Mouse (Mus musculus) lung, adult 2 months (tissue): ENCODE results near the gene Mr1.

ENCODE experiments used
- CTCF ChIP-seq: fragments of 200-500 bp; IDR thresholded peaks from 2 replicates; pipeline ENCODE4 v1.5.1; 2011; ENCODE audit warnings: mild to moderate bottlenecking, low read length, control low read depth; ENCODE audit not compliant: insufficient read depth
- POLR2A ChIP-seq: fragments of 200-500 bp; IDR thresholded peaks from 2 replicates; pipeline ENCODE4 v1.6.1; 2011; ENCODE audit warnings: low read depth, mild to moderate bottlenecking, control low read depth, low read length, borderline replicate concordance; ENCODE audit errors: extremely low read depth

- TF ChIP-seq POLR2A = no peak
- TF ChIP-seq CTCF = no peak
Measured at GRCm38 (mm10) chr1:155098486-155099279, 47.9 kb downstream of the Mr1 start.
